In genomic region chr17:47610849-47611660, GRCm38 (mm10) we compare ENCODE assay signal across 8 mouse cellular contexts. TPM values are rescaled to one million over a fixed set of nuclear protein-coding genes. Genes with fewer than 3 reads are reported as not detected.
A peak's percentile ranks its signal among the peaks of the same experiment; 100 is the strongest.
DNase-seq lines count a peak whose midpoint lies in the region; ATAC-seq and TF ChIP-seq lines count a peak whose summit lies in the region.

Gene Bysl (minus strand): TSS chr17:47611492.
Gene Med20 (plus strand): TSS chr17:47611582.
Gene Gm20517 (plus strand): TSS chr17:47611589.

- peak within 1 kb of the TSS; percentile 88 for H3K27ac ChIP-seq in hindbrain, embryonic 10.5 days
- H3K27ac ChIP-seq in lung, postnatal 0 days (ENCODE audit: low read length), result peak within 1 kb of the TSS; percentile 75

- peak; percentile 88 for DNase-seq in MEL-GATA-1-ER (ENCODE audit: extremely low read depth, low read depth)
- peak; percentile 97 for DNase-seq in cerebellum, adult 8-10 months
- peak; percentile 98 for DNase-seq in hindbrain, embryonic 10.5 days (ENCODE audit: low spot score)
- DNase-seq in layer of hippocampus, adult 9-11 months, result peak; percentile 96
- DNase-seq in lung, postnatal 0 days (ENCODE audit: low spot score), result peak; percentile 97
- peak; percentile 95 for DNase-seq in ovary, postnatal 14 days (ENCODE audit: low spot score)
- peak; percentile 97 for DNase-seq in thymus, postnatal 14 days

- peak; percentile 84 for TF ChIP-seq CTCF in lung, postnatal 0 days (IDR thresholded peaks at IDR 0.05)

- TF ChIP-seq EP300 in lung, postnatal 0 days (IDR thresholded peaks at IDR 0.05), result peak; percentile 81

- H3K4me2 ChIP-seq in lung, postnatal 0 days (replicated peaks; ENCODE audit: low read depth, low read length), result peak within 1 kb of the TSS; percentile 91

- H3K9ac ChIP-seq in lung, postnatal 0 days (replicated peaks; ENCODE audit: low read depth), result peak within 1 kb of the TSS; percentile 77

- H3K27me3 ChIP-seq in hindbrain, embryonic 10.5 days (ENCODE audit: insufficient read depth, poor library complexity, severe bottlenecking), result no peaks in the 10 kb centered on the region
- H3K27me3 ChIP-seq in lung, postnatal 0 days (replicated peaks; ENCODE audit: insufficient read depth, low read length), result no peaks in the 10 kb centered on the region

- peak within 1 kb of the TSS; percentile 94 for H3K4me3 ChIP-seq in hindbrain, embryonic 10.5 days
- H3K4me3 ChIP-seq in lung, postnatal 0 days (ENCODE audit: low read depth, low read length), result peak within 1 kb of the TSS; percentile 80

- ATAC-seq in frontal cortex, adult (ENCODE audit: low TSS enrichment), result peak; percentile 96
- ATAC-seq in lung, postnatal 0 days, result peak; percentile 96

- H3K9me3 ChIP-seq in hindbrain, embryonic 10.5 days, result no peaks in the 10 kb centered on the region
- H3K9me3 ChIP-seq in lung, postnatal 0 days (ENCODE audit: low read length), result no peaks in the 10 kb centered on the region

- WGBS in hindbrain, embryonic 10.5 days, result under 1% methylated on average over 59 of the region's 59 CpGs
- WGBS in lung, postnatal 0 days, result under 1% methylated on average over 59 of the region's 59 CpGs

- peaks cover 66% of the 10 kb centered on the region for H3K36me3 ChIP-seq in hindbrain, embryonic 10.5 days
- no peaks in the 10 kb centered on the region for H3K36me3 ChIP-seq in lung, postnatal 0 days (ENCODE audit: insufficient read depth, low read length)

- H3K4me1 ChIP-seq in hindbrain, embryonic 10.5 days (replicated peaks), result peaks cover 26% of the 10 kb centered on the region
- peaks cover 16% of the 10 kb centered on the region; the same call in 1 of the 2 replicates for H3K4me1 ChIP-seq in lung, postnatal 0 days (ENCODE audit: insufficient read depth, low read depth, low read length)

RNA-seq across cellular contexts. Expression of gene Bysl, which starts in this region (rescaled TPM):
- 39.0 and 40.6 TPM in 2 replicates for polyA plus RNA-seq in hindbrain, embryonic 10.5 days (2016; fragmentation: Nextera tagmentation; extraction: Ambion mirVana)
- polyA plus RNA-seq in lung, postnatal 0 days (2015; fragmentation: Nextera tagmentation; extraction: Ambion mirVana), result 9.9 and 10.4 TPM in 2 replicates

RNA-seq across cellular contexts. Expression of gene Med20, which starts in this region (rescaled TPM):
- polyA plus RNA-seq in hindbrain, embryonic 10.5 days (2016; fragmentation: Nextera tagmentation; extraction: Ambion mirVana), result 41.2 and 45.9 TPM in 2 replicates
- polyA plus RNA-seq in lung, postnatal 0 days (2015; fragmentation: Nextera tagmentation; extraction: Ambion mirVana), result 31.6 and 32.8 TPM in 2 replicates

RNA-seq across cellular contexts. Expression of gene Gm20517, which starts in this region (rescaled TPM):
- polyA plus RNA-seq in hindbrain, embryonic 10.5 days (2016; fragmentation: Nextera tagmentation; extraction: Ambion mirVana), result 1.9 and 2.1 TPM in 2 replicates
- polyA plus RNA-seq in lung, postnatal 0 days (2015; fragmentation: Nextera tagmentation; extraction: Ambion mirVana), result 0.64 and 1.4 TPM in 2 replicates

Comparison
In these comparisons a context has a peak if more than half of its experiments do, and no peak if none do; other contexts are left out.
1. Peak in every context shown above with its lines: DNase-seq, ATAC-seq, H3K4me3 ChIP-seq and H3K27ac ChIP-seq.